Mouse (Mus musculus): ENCODE data around the gene Tsr3. TPM values are rescaled to one million over a fixed set of nuclear protein-coding genes. Genes with fewer than 3 reads are reported as not detected.
A peak's percentile ranks its signal among the peaks of the same experiment; 100 is the strongest.

Gene Tsr3
- total and polyA plus RNA-seq, 3 experiments, result 35.2 to 50.5 TPM; not detected in 1

- Histone ChIP-seq H3K9me3 (replicated peaks; ENCODE audit: insufficient read depth, low read length) (no peaks in the 10 kb centered on the region), H3K27ac (ENCODE audit: control insufficient read depth, low read depth, low read length) (no peak overlapping the region), H3K4me1 (ENCODE audit: control insufficient read depth in 1 of 2, insufficient read depth in 2 of 2, low read length in 2 of 2) (no peaks in the 10 kb centered on the region), H3K27me3 (ENCODE audit: control insufficient read depth in 1 of 2, insufficient read depth in 2 of 2, low read length in 2 of 2) (no peaks in the 10 kb centered on the region), H3K4me3 (ENCODE audit: control insufficient read depth in 1 of 2, insufficient read depth in 1 of 2, low read depth in 2 of 2, low read length in 2 of 2) (no peak overlapping the region), H3K36me3 (ENCODE audit: control insufficient read depth in 1 of 2, insufficient read depth in 2 of 2, low read length in 2 of 2) (peaks cover 4 to 36% of the 10 kb centered on the region in 2 experiments), H3K79me2 (ENCODE audit: control insufficient read depth, insufficient read depth, low read length, poor library complexity) (peaks cover 11% of the 10 kb centered on the region), H3K9ac (ENCODE audit: control insufficient read depth, low read depth, low read length, poor library complexity, severe bottlenecking) (no peak overlapping the region)
- peak; percentile 12 to 48 (median 33); a peak in 4 of 6 replicates for TF ChIP-seq CTCF (IDR thresholded peaks at IDR 0.05 in 2 of 3, conservative IDR thresholded peaks at IDR 0.05 in 1 of 3; ENCODE audit: control insufficient read depth in 1 of 3, insufficient read depth in 1 of 3, low read depth in 2 of 3, low read length in 3 of 3, poor library complexity in 1 of 3, severe bottlenecking in 1 of 3)
- TF ChIP-seq KAT2A (conservative IDR thresholded peaks at IDR 0.05; ENCODE audit: low read depth, low read length), result no peak
- peak; percentile 31 for TF ChIP-seq SMC3 (IDR thresholded peaks at IDR 0.05; ENCODE audit: low read depth, low read length)
- TF ChIP-seq NELFE (IDR thresholded peaks at IDR 0.05; ENCODE audit: low read depth, low read length), result no peak
- no peak for TF ChIP-seq USF2 (IDR thresholded peaks at IDR 0.05; ENCODE audit: borderline replicate concordance in 1 of 2, insufficient read depth in 1 of 2, low read depth in 1 of 2, low read length in 2 of 2)
- no peak for DNase-seq (ENCODE audit: low read depth, low spot score)
Observed at GRCm38 (mm10) chr17:25264453-25264852, 24.5 kb downstream of the Tsr3 start.

GRCm38 (mm10) chr17:25270795-25271335, 30.9 kb downstream of the Tsr3 start:
- no peak overlapping the region for H3K4me3 ChIP-seq (ENCODE audit: control insufficient read depth in 1 of 2, insufficient read depth in 1 of 2, low read depth in 2 of 2, low read length in 2 of 2)
- no peaks in the 10 kb centered on the region for H3K27me3 ChIP-seq (ENCODE audit: control insufficient read depth in 1 of 2, insufficient read depth in 2 of 2, low read length in 2 of 2)
- H3K79me2 ChIP-seq (ENCODE audit: control insufficient read depth, insufficient read depth, low read length, poor library complexity), result peaks cover 52% of the 10 kb centered on the region
- H3K4me1 ChIP-seq (ENCODE audit: control insufficient read depth in 1 of 2, insufficient read depth in 2 of 2, low read length in 2 of 2), result peaks cover 9 to 31% of the 10 kb centered on the region in 2 experiments
- no peaks in the 10 kb centered on the region for H3K9me3 ChIP-seq (replicated peaks; ENCODE audit: insufficient read depth, low read length)
- H3K36me3 ChIP-seq (ENCODE audit: control insufficient read depth in 1 of 2, insufficient read depth in 2 of 2, low read length in 2 of 2), result peaks cover 22 to 33% of the 10 kb centered on the region in 2 experiments
- H3K9ac ChIP-seq (ENCODE audit: control insufficient read depth, low read depth, low read length, poor library complexity, severe bottlenecking), result peak overlapping the region; percentile 9; the same call in 1 of the 2 replicates
- TF ChIP-seq MAX (IDR thresholded peaks at IDR 0.05; ENCODE audit: low read length), result no peak
- no peak for TF ChIP-seq JUND (IDR thresholded peaks at IDR 0.05; ENCODE audit: low read depth, low read length)
- TF ChIP-seq E2F4 (IDR thresholded peaks at IDR 0.05; ENCODE audit: borderline replicate concordance, low read depth, low read length), result no peak
- no peak for TF ChIP-seq MEF2A (IDR thresholded peaks at IDR 0.05; ENCODE audit: extremely low read depth, insufficient replicate concordance, low read depth, low read length, poor library complexity, severe bottlenecking)
- no peak for TF ChIP-seq MAFK (IDR thresholded peaks at IDR 0.05; ENCODE audit: borderline replicate concordance, low read depth, low read length)
- no peak for TF ChIP-seq TBP (IDR thresholded peaks at IDR 0.05; ENCODE audit: low read depth, low read length)
- TF ChIP-seq GABPA (IDR thresholded peaks at IDR 0.05; ENCODE audit: low read depth, low read length), result no peak
- no peak for TF ChIP-seq POLR2AphosphoS2 (IDR thresholded peaks at IDR 0.05; ENCODE audit: low read length)
- no peak for TF ChIP-seq CHD2 (IDR thresholded peaks at IDR 0.05; ENCODE audit: low read length)
- no peak for TF ChIP-seq NELFE (IDR thresholded peaks at IDR 0.05; ENCODE audit: low read depth, low read length)
- TF ChIP-seq MXI1 (IDR thresholded peaks at IDR 0.05; ENCODE audit: low read depth, low read length), result no peak
- TF ChIP-seq RAD21 (IDR thresholded peaks at IDR 0.05; ENCODE audit: low read depth, low read length), result no peak
- no peak for TF ChIP-seq SMC3 (IDR thresholded peaks at IDR 0.05; ENCODE audit: low read depth, low read length)
- TF ChIP-seq ZNF384 (IDR thresholded peaks at IDR 0.05; ENCODE audit: low read depth, low read length), result no peak
- no peak for TF ChIP-seq USF1 (IDR thresholded peaks at IDR 0.05; ENCODE audit: low read depth, low read length)
- TF ChIP-seq ZC3H11A (IDR thresholded peaks at IDR 0.05; ENCODE audit: low read depth, low read length), result no peak
- no peak for TF ChIP-seq SIN3A (IDR thresholded peaks at IDR 0.05; ENCODE audit: low read length)
- no peak for TF ChIP-seq GATA1 (IDR thresholded peaks at IDR 0.05; ENCODE audit: low read depth, low read length)
- no peak overlapping the region for H3K27ac ChIP-seq (ENCODE audit: control insufficient read depth, low read depth, low read length)
- DNase-seq (ENCODE audit: low read depth, low spot score), result no peak

All from MEL (cell line).